Mouse (Mus musculus) neural tube, embryonic 15.5 days (tissue): ENCODE measurements around the gene Iqschfp. TPM values are rescaled to one million over a fixed set of nuclear protein-coding genes. Genes with fewer than 3 reads are reported as not detected.

Experiments used
- ATAC-seq: fragments of 200-750 bp; cut with Nextera tagmentation; 2 replicates; pipeline ENCODE4 v1.8.0; 2017; ENCODE audit warnings: mild to moderate bottlenecking, moderate TSS enrichment, moderate library complexity; ENCODE audit not compliant: low FRiP score
- H3K27ac ChIP-seq: fragments of 300-500 bp; sonication (generic); replicated peaks from 2 replicates; pipeline ENCODE4 v1.5.1; 2015; ENCODE audit warnings: mild to moderate bottlenecking, inconsistent platforms
- H3K27me3 ChIP-seq: fragments of 300-500 bp; sonication (generic); replicated peaks from 2 replicates; pipeline ENCODE4 v1.6.1; 2015; ENCODE audit warnings: inconsistent platforms
- H3K36me3 ChIP-seq: fragments of 300-500 bp; sonication (generic); 2 replicates; pipeline ENCODE4 v1.6.1; 2015; ENCODE audit warnings: inconsistent platforms
- H3K4me1 ChIP-seq: fragments of 300-500 bp; sonication (generic); 2 replicates; pipeline ENCODE4 v1.6.1; 2015; ENCODE audit warnings: inconsistent platforms
- H3K4me2 ChIP-seq: fragments of 300-500 bp; sonication (generic); 2 replicates; pipeline ENCODE4 v1.6.1; 2015; ENCODE audit warnings: inconsistent platforms, mild to moderate bottlenecking, moderate library complexity
- H3K4me3 ChIP-seq: fragments of 300-500 bp; sonication (generic); replicated peaks from 2 replicates; pipeline ENCODE4 v1.5.1; 2015; ENCODE audit warnings: mild to moderate bottlenecking, inconsistent platforms
- H3K9ac ChIP-seq: fragments of 300-500 bp; sonication (generic); replicated peaks from 2 replicates; pipeline ENCODE4 v1.6.1; 2015; ENCODE audit warnings: mild to moderate bottlenecking, inconsistent platforms
- H3K9me3 ChIP-seq: fragments of 300-500 bp; sonication (generic); replicated peaks from 2 replicates; pipeline ENCODE4 v1.6.1; 2016; ENCODE audit warnings: inconsistent platforms
- WGBS: fragments of 180-500 bp; shearing (Covaris S2); methylation state at CpG from one replicate; pipeline ENCODE4 v1.1.7; 2015; ENCODE audit warnings: mixed read lengths; 5-methylcytosine and 5-hydroxymethylcytosine counted together
- polyA plus RNA-seq: library from polyadenylated mRNA; unstranded; fragments of >200 nt; fragmentation: Nextera tagmentation; extraction: Ambion mirVana; gene quantifications from 2 replicates; pipeline ENCODE4 v1.2.1, GENCODE M21; 2015

Gene Iqschfp
- polyA plus RNA-seq, 1 experiment from 2014 or later: 7.2 TPM

DNA sequence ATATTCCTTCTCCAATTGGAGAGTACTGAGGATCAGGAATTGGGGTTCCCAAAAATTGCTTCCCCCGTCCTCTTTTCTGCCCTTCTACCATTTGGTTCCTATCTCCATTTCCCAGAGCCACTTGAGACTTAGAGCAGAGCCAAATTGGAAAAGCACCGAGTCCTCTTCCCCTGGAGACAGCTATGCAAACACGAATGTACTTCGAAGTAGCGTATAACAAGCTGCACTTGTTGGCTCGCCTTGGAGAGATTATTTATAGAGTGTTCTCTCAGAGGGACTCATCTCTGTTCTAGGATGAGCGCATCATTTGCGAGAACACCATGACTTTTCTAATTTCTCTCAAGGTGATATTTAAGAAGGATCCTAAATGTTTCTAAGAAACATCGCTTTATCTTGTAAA lies 710.9 kb downstream of the Iqschfp start:
- Histone ChIP-seq H3K36me3 (0 out of 2 replicates have a peak, but pooled peaks cover 3% of the 10 kb centered on the region), H3K4me1 (peaks cover 29% of the 10 kb centered on the region), H3K9me3 (no peaks in the 10 kb centered on the region), H3K9ac (no peak overlapping the region), H3K27ac (no peak overlapping the region), H3K27me3 (no peaks in the 10 kb centered on the region), H3K4me3 (no peak overlapping the region), H3K4me2 (no peak overlapping the region)
- 57% methylated on average over 9 of the region's 9 CpGs for WGBS
- ATAC-seq: no peak

DNA sequence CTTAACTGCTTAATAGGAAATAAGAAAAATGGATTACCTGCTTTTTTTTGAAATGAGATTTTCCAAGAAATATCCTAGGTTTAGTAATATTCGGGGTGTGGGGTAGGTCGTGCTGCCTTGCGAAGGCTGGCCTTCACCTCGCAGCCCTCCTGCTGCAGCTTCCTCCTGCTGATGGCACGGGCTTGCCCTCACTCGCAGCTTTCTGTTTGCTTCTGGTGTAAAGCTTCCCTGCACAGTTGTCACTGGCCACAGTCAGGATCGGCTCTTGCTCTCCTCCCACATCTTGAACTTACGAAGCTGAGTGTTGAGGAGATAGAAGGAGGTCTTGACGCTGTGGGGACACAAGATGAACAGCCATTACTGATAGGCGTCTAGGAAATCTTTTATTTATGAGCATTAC lies 712.4 kb downstream of the Iqschfp start:
- H3K27me3 ChIP-seq: no peaks in the 10 kb centered on the region
- 0 out of 2 replicates have a peak, but pooled peaks cover 3% of the 10 kb centered on the region for H3K36me3 ChIP-seq
- WGBS: 61% methylated on average over 10 of the region's 10 CpGs
- H3K9me3 ChIP-seq: no peaks in the 10 kb centered on the region
- no peak overlapping the region for H3K9ac ChIP-seq
- peaks cover 34% of the 10 kb centered on the region for H3K4me1 ChIP-seq
- peak overlapping the region; percentile 45; the same call in 1 of the 2 replicates for H3K27ac ChIP-seq
- H3K4me3 ChIP-seq: no peak overlapping the region
- H3K4me2 ChIP-seq: no peak overlapping the region
- no peak for ATAC-seq

DNA sequence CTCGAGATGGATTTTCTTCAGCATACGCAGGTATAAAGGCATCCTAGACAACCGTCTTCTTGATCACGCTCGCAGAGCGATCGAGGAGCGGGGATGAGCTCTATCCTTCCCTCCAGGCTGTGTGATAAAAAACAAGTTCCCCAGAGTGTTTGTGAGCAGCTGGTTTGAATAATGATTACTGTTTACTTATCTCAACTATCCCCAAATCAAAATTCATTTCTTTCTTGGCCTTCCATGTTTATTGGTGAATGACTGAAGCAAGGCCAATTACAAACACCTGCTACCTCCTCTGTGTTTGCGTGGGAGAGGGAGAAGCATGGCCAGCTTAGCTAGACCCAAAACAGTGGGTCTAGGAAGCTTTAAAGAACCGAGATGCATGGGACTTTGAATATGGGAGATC lies 712.9 kb downstream of the Iqschfp start:
- H3K9ac ChIP-seq: no peak overlapping the region
- H3K9me3 ChIP-seq: no peaks in the 10 kb centered on the region
- WGBS: 28% methylated on average over 10 of the region's 10 CpGs
- H3K4me1 ChIP-seq: peaks cover 38% of the 10 kb centered on the region
- peak overlapping the region; percentile 45; the same call in 1 of the 2 replicates for H3K27ac ChIP-seq
- ATAC-seq: no peak
- H3K4me2 ChIP-seq: no peak overlapping the region
- H3K4me3 ChIP-seq: no peak overlapping the region
- H3K27me3 ChIP-seq: no peaks in the 10 kb centered on the region
- 0 out of 2 replicates have a peak, but pooled peaks cover 3% of the 10 kb centered on the region for H3K36me3 ChIP-seq

DNA sequence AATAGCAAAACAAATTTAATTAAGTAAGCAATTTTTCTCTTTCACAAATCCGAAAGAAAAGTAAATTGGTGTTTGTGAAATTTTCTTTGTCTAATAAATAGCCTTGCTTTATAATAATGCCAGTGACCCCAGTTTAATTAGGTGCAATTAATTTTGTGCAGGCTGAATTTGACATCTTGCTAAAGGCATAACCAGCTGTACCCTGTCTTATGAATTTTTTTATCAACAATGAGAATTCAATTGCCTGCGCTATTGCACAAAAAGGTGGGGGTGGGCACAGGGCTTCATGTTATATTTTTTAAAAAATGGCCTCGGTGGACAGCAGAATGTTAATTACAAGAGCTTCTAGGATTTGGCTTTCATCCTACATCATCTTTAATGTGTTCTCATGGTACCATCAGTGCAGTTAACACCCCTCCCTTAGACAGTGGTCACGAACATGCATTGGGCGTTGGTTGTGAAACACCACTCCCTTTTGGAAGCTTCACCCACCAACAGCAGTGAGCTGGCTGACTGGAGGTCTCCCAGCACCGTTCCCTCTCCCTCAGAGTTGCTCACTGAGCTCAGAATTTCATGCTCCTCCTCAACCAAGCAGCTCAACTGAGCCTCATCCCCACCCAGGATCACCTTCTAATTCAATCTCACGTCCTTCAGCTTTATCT lies 714.0 kb downstream of the Iqschfp start:
- Histone ChIP-seq H3K27ac (no peak overlapping the region; the same call in 1 of the 2 replicates), H3K36me3 (0 out of 2 replicates have a peak, but pooled peaks cover 3% of the 10 kb centered on the region), H3K9me3 (no peaks in the 10 kb centered on the region), H3K27me3 (no peaks in the 10 kb centered on the region), H3K4me2 (no peak overlapping the region), H3K4me3 (no peak overlapping the region), H3K4me1 (peaks cover 43% of the 10 kb centered on the region), H3K9ac (no peak overlapping the region)
- WGBS: 41% methylated on average over 7 of the region's 7 CpGs
- ATAC-seq: no peak

DNA sequence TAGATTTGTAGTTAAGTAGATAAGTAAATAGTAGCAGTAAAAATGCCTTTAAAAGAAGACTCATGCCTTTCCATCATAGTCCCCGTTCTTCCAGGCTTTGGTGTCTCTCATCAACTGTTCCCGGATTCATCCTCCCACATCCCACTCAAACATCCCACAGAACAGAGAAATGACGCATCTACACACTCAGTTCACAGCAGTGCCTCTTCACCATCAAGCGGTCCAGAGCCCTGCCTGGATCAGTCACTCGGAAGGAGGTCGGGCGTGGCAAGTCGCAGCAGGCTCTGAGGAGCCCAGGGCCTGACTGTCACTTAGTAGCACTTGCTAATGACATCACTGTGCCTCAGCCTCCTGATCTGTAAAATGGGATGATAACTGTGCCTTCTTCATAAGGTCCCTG lies 714.7 kb downstream of the Iqschfp start:
- no peak overlapping the region for H3K27ac ChIP-seq
- H3K36me3 ChIP-seq: 0 out of 2 replicates have a peak, but pooled peaks cover 3% of the 10 kb centered on the region
- H3K4me3 ChIP-seq: no peak overlapping the region
- no peaks in the 10 kb centered on the region for H3K9me3 ChIP-seq
- H3K27me3 ChIP-seq: no peaks in the 10 kb centered on the region
- no peak overlapping the region for H3K9ac ChIP-seq
- peaks cover 43% of the 10 kb centered on the region for H3K4me1 ChIP-seq
- WGBS: 94% methylated on average over 8 of the region's 8 CpGs
- H3K4me2 ChIP-seq: no peak overlapping the region
- ATAC-seq: no peak

DNA sequence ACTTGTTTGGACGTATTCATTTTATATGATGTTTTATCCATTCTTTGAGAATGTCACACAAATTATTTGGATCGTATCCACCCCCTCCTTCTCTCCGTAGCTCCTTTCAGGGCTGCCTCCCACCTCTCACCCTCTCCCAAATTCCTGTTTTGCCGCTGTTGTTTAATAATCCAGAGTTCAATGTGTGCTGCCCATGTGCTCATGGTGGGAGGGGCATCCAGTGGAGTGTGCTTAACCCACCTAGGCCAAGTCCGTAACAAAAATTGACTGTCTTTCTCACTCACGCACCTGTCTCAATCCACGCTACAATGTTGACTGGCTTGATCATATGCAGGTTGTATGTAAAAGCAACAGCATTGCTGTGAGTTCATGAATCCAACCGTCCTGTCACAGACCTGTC lies 715.3 kb downstream of the Iqschfp start:
- no peak overlapping the region for H3K4me3 ChIP-seq
- H3K9ac ChIP-seq: no peak overlapping the region
- no peak overlapping the region for H3K27ac ChIP-seq
- no peaks in the 10 kb centered on the region for H3K27me3 ChIP-seq
- no peak overlapping the region for H3K4me2 ChIP-seq
- H3K9me3 ChIP-seq: no peaks in the 10 kb centered on the region
- 91% methylated on average over 8 of the region's 8 CpGs for WGBS
- 0 out of 2 replicates have a peak, but pooled peaks cover 3% of the 10 kb centered on the region for H3K36me3 ChIP-seq
- ATAC-seq: no peak
- peaks cover 39% of the 10 kb centered on the region for H3K4me1 ChIP-seq

DNA sequence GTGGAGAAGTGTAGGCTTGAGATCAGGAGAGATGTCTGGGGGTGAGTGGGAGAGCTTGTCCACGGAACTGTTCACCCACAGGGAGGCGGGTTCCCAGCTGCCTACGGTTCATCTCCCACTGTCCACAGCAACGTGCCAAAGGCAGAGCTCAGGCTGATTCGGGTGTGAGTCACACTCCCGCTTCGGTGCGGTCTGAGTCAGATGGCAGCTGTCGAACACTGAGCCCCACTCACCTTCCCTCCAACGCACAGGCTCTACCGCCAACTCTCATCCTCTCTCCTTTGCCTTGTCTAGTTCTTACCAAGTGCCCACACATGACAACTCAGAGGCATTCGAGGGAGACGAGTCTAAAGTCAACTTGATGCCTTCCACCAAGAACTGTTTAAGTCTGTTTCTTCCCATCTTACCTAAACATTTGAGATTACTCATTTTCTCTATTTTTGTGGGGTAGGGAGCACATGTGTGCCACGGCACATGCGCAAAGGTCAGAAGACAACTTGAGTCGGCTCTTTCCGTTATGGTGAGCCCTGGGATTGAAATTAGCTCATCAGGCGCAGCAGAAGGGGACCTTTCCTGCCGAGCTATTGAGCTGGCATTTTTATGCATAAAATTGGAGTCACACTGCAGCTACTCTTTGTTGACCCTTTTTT lies 716.9 kb downstream of the Iqschfp start:
- no peak overlapping the region for H3K27ac ChIP-seq
- no peak overlapping the region for H3K4me2 ChIP-seq
- H3K9ac ChIP-seq: no peak overlapping the region
- ATAC-seq: no peak
- no peaks in the 10 kb centered on the region for H3K9me3 ChIP-seq
- H3K4me1 ChIP-seq: peaks cover 29% of the 10 kb centered on the region
- WGBS: 68% methylated on average over 19 of the region's 19 CpGs
- no peak overlapping the region for H3K4me3 ChIP-seq
- H3K36me3 ChIP-seq: 0 out of 2 replicates have a peak, but pooled peaks cover 3% of the 10 kb centered on the region
- H3K27me3 ChIP-seq: no peaks in the 10 kb centered on the region

DNA sequence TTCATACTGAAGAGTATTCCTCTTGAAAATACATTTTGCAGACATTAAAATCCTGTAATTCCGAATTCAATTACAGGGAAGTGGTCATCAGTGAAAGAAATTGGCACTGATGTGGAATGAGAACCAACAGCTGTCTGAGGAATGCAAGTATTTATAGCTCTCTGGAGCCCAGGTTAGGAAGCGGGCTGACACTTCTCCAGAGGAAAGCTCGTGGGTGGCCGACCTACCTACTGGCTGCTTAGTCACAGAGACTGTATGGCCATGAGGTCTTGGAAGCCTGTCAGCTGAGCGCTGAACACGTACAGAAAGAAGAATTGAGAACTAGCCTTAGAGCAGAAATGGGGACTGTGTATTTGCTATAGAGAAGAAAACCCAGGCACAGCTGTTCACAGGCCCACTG lies 718.0 kb downstream of the Iqschfp start:
- no peak overlapping the region for H3K4me2 ChIP-seq
- peaks cover 21% of the 10 kb centered on the region for H3K4me1 ChIP-seq
- H3K9me3 ChIP-seq: no peaks in the 10 kb centered on the region
- H3K4me3 ChIP-seq: no peak overlapping the region
- H3K9ac ChIP-seq: no peak overlapping the region
- H3K27ac ChIP-seq: no peak overlapping the region
- ATAC-seq: no peak
- 0 out of 2 replicates have a peak, but pooled peaks cover 3% of the 10 kb centered on the region for H3K36me3 ChIP-seq
- WGBS: 44% methylated on average over 6 of the region's 6 CpGs
- no peaks in the 10 kb centered on the region for H3K27me3 ChIP-seq

DNA sequence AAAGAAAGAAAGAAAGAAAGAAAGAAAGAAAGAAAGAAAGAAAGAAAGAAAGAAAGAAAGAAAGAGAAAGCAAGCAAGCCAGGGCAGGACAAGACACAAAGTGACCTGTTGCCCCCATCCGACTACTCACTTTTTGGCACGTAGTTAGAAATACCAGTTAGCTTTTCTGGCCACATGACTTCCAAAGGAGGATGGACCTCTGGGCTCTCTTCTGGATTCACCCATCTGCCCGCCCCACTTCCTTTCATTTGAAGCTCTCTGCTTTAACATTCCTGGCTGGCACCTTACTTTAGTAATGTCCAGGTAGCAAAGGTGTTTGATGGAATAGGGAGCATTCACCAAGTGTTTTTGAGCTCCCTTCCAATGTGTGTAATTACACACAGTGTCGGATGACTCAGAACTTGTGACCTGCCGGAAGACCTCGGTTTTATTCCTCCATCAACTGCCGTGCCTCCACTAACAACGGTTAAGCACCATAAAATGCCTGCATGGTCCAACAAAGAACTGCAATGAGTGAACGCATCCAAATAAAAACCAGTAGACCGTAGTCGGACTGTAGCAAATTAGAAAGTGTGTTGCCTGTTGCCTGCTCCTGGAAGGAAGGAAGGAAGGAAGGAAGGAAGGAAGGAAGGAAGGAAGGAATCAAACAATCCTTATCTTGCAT lies 718.7 kb downstream of the Iqschfp start:
- no peak for ATAC-seq
- Histone ChIP-seq H3K9ac (no peak overlapping the region), H3K4me2 (no peak overlapping the region), H3K27ac (no peak overlapping the region), H3K9me3 (no peaks in the 10 kb centered on the region), H3K36me3 (0 out of 2 replicates have a peak, but pooled peaks cover 3% of the 10 kb centered on the region), H3K4me3 (no peak overlapping the region), H3K27me3 (no peaks in the 10 kb centered on the region), H3K4me1 (peaks cover 19% of the 10 kb centered on the region; the same call in 1 of the 2 replicates)
- 41% methylated on average over 11 of the region's 11 CpGs for WGBS

DNA sequence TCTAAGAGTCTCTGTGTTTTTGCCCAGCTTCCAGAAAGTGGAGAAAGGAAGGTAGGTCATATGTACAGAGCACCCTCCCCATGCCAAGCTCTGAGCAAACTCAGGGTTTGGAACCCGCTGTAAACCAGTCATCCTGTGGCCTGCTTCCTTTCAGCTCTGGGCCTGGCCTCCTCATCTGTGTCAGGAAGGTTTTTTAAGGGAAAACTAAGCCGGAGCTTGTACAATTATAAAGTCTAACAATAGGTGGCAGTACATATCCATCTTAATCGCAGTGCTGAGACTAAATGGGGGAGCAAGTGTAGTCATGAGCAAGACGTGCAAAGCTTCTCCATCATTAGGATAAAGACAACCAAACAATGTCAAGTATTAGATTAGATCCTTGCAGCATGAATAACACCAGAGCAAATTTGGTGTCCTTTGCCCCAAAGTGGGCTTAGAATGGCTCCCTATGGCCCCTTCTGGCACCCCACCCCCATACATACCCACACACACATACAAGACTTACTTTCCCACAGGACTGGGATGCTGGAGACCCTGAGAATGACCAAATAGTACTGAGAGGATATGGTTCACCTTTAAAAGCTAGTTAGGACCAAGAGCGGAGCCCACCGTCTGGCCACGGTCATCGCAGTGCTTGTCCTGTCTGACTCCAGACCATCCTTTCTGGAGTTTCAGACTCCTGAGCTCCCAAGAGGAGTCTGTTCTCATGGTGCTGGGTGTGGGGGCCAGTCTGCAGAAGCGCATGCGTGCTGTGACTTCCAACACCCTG lies 723.2 kb downstream of the Iqschfp start:
- H3K4me3 ChIP-seq: no peak overlapping the region
- 0 out of 2 replicates have a peak, but pooled peaks cover 6% of the 10 kb centered on the region for H3K36me3 ChIP-seq
- no peaks in the 10 kb centered on the region for H3K27me3 ChIP-seq
- no peak overlapping the region for H3K27ac ChIP-seq
- peaks cover 3% of the 10 kb centered on the region; the same call in 1 of the 2 replicates for H3K4me1 ChIP-seq
- ATAC-seq: peak; percentile 42; the same call in 1 of the 2 replicates
- H3K9me3 ChIP-seq: no peaks in the 10 kb centered on the region
- no peak overlapping the region for H3K9ac ChIP-seq
- WGBS: 73% methylated on average over 10 of the region's 10 CpGs
- no peak overlapping the region for H3K4me2 ChIP-seq

DNA sequence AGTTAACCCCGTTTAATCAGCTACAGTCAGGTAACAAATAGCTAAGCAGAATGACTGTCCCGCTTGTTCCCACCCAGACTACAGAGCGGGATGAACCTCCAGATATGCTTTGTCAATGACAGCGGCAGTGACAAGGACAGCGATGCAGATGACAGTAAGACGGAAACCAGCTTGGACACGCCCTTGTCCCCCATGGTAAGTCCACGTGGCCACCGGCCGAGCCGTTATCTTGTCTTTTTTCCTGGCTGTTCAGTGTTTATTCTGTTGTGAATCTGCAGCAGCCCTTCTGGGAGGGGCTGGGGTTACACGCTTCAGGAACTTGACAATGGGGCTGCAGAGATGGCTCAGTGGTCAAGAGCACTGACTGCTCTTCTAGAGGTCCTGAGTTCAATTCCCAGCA lies 724.3 kb downstream of the Iqschfp start:
- Histone ChIP-seq H3K27me3 (no peaks in the 10 kb centered on the region), H3K9me3 (no peaks in the 10 kb centered on the region), H3K4me1 (no peaks in the 10 kb centered on the region; the same call in 1 of the 2 replicates), H3K9ac (no peak overlapping the region), H3K36me3 (peaks cover 17% of the 10 kb centered on the region), H3K27ac (no peak overlapping the region), H3K4me3 (no peak overlapping the region), H3K4me2 (no peak overlapping the region)
- 96% methylated on average over 12 of the region's 12 CpGs for WGBS
- no peak for ATAC-seq
